Mouse (Mus musculus): ENCODE measurements at regions not wholly inside any gene's neighbourhood (a gene's known extent, or its start where the extent isn't known, plus 50 kb on each side); places are given as distances from the start of the nearest gene placed in this dataset.

DNA sequence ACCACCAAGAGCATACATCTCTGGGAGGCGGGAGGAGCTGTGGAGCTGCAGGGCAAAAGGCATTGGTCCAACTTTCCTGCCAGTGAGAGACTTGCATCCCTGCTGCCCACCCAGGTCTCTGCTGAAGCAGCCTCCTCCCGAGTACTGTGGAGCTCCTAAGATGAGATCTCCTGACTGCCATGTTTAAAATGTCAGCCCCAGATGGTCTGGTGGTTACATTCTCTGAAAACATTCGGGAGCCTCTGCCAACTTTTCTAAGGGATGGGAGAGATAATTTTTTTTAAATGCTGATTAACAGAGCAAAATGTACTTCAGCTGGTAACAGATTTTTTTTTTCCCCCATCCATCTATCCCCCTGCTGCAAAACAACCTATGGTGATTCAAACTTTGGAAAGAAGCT, 88.4 kb upstream of the Opcml start:
- Histone ChIP-seq H3K4me3 (ENCODE audit: low read length) (no peak overlapping the region), H3K36me3 (ENCODE audit: control insufficient read depth, insufficient read depth) (no peaks in the 10 kb centered on the region), H3K4me2 (ENCODE audit: low read depth, low read length) (no peak overlapping the region), H3K9me3 (replicated peaks; ENCODE audit: control insufficient read depth, low read length) (no peaks in the 10 kb centered on the region), H3K27ac (ENCODE audit: low read length) (no peak overlapping the region), H3K9ac (ENCODE audit: low read length) (no peak overlapping the region), H3K4me1 (ENCODE audit: control insufficient read depth, insufficient read depth, low read length) (0 out of 2 replicates have a peak, but pooled peaks cover 5% of the 10 kb centered on the region), H3K27me3 (ENCODE audit: control insufficient read depth, insufficient read depth, low read length) (no peaks in the 10 kb centered on the region; the same call in 1 of the 2 replicates)
- ATAC-seq (replicated peaks; ENCODE audit: extremely low read depth, insufficient read depth, low FRiP score): no peak
- WGBS: 63% methylated on average over 3 of the region's 3 CpGs

- Histone ChIP-seq H3K4me1 (ENCODE audit: control insufficient read depth, insufficient read depth, low read length) (0 out of 2 replicates have a peak, but pooled peaks cover 5% of the 10 kb centered on the region), H3K27ac (ENCODE audit: low read length) (no peak overlapping the region), H3K9me3 (replicated peaks; ENCODE audit: control insufficient read depth, low read length) (no peaks in the 10 kb centered on the region), H3K4me3 (ENCODE audit: low read length) (no peak overlapping the region), H3K27me3 (ENCODE audit: control insufficient read depth, insufficient read depth, low read length) (no peaks in the 10 kb centered on the region; the same call in 1 of the 2 replicates), H3K9ac (ENCODE audit: low read length) (no peak overlapping the region), H3K36me3 (ENCODE audit: control insufficient read depth, insufficient read depth) (no peaks in the 10 kb centered on the region), H3K4me2 (ENCODE audit: low read depth, low read length) (no peak overlapping the region)
- WGBS: 42% methylated on average over 5 of the region's 5 CpGs
- ATAC-seq (replicated peaks; ENCODE audit: extremely low read depth, insufficient read depth, low FRiP score): peak; percentile 75
Measured at GRCm38 (mm10) chr9:27704001-27704400, 86.6 kb upstream of the Opcml start.

GRCm38 (mm10) chr9:27723840-27724408, 66.7 kb upstream of the Opcml start:
- Histone ChIP-seq H3K36me3 (ENCODE audit: control insufficient read depth, insufficient read depth) (no peaks in the 10 kb centered on the region), H3K9ac (ENCODE audit: low read length) (no peak overlapping the region), H3K27ac (ENCODE audit: low read length) (no peak overlapping the region), H3K9me3 (replicated peaks; ENCODE audit: control insufficient read depth, low read length) (no peaks in the 10 kb centered on the region), H3K27me3 (ENCODE audit: control insufficient read depth, insufficient read depth, low read length) (no peaks in the 10 kb centered on the region), H3K4me2 (ENCODE audit: low read depth, low read length) (no peak overlapping the region), H3K4me3 (ENCODE audit: low read length) (no peak overlapping the region), H3K4me1 (ENCODE audit: control insufficient read depth, insufficient read depth, low read length) (peaks cover 3% of the 10 kb centered on the region; the same call in 1 of the 2 replicates)
- ATAC-seq (replicated peaks; ENCODE audit: extremely low read depth, insufficient read depth, low FRiP score): no peak
- WGBS: 70% methylated on average over 2 of the region's 2 CpGs

GRCm38 (mm10) chr9:27724576-27724975, 66.0 kb upstream of the Opcml start:
- Histone ChIP-seq H3K4me1 (ENCODE audit: control insufficient read depth, insufficient read depth, low read length) (peaks cover 3% of the 10 kb centered on the region; the same call in 1 of the 2 replicates), H3K9me3 (replicated peaks; ENCODE audit: control insufficient read depth, low read length) (no peaks in the 10 kb centered on the region), H3K4me2 (ENCODE audit: low read depth, low read length) (no peak overlapping the region), H3K27me3 (ENCODE audit: control insufficient read depth, insufficient read depth, low read length) (no peaks in the 10 kb centered on the region), H3K9ac (ENCODE audit: low read length) (no peak overlapping the region), H3K36me3 (ENCODE audit: control insufficient read depth, insufficient read depth) (no peaks in the 10 kb centered on the region), H3K27ac (ENCODE audit: low read length) (no peak overlapping the region), H3K4me3 (ENCODE audit: low read length) (no peak overlapping the region)
- WGBS: 60% methylated on average over 2 of the region's 2 CpGs
- ATAC-seq (replicated peaks; ENCODE audit: extremely low read depth, insufficient read depth, low FRiP score): no peak

GRCm38 (mm10) chr9:27728652-27729557, 61.7 kb upstream of the Opcml start:
- Histone ChIP-seq H3K36me3 (ENCODE audit: control insufficient read depth, insufficient read depth) (no peaks in the 10 kb centered on the region), H3K9me3 (replicated peaks; ENCODE audit: control insufficient read depth, low read length) (no peaks in the 10 kb centered on the region), H3K27me3 (ENCODE audit: control insufficient read depth, insufficient read depth, low read length) (no peaks in the 10 kb centered on the region), H3K27ac (ENCODE audit: low read length) (no peak overlapping the region), H3K4me2 (ENCODE audit: low read depth, low read length) (peak overlapping the region; percentile 36), H3K4me1 (ENCODE audit: control insufficient read depth, insufficient read depth, low read length) (peaks cover 3% of the 10 kb centered on the region; the same call in 1 of the 2 replicates), H3K9ac (ENCODE audit: low read length) (no peak overlapping the region), H3K4me3 (ENCODE audit: low read length) (peak overlapping the region; percentile 3; the same call in 1 of the 2 replicates)
- ATAC-seq (replicated peaks; ENCODE audit: extremely low read depth, insufficient read depth, low FRiP score): no peak; the same call in 1 of the 2 replicates
- WGBS: 11% methylated on average over 13 of the region's 13 CpGs

GRCm38 (mm10) chr9:27729558-27729889, 61.1 kb upstream of the Opcml start:
- Histone ChIP-seq H3K4me3 (ENCODE audit: low read length) (no peak overlapping the region), H3K4me2 (ENCODE audit: low read depth, low read length) (no peak overlapping the region), H3K4me1 (ENCODE audit: control insufficient read depth, insufficient read depth, low read length) (peaks cover 3% of the 10 kb centered on the region; the same call in 1 of the 2 replicates), H3K9ac (ENCODE audit: low read length) (no peak overlapping the region), H3K27ac (ENCODE audit: low read length) (no peak overlapping the region), H3K9me3 (replicated peaks; ENCODE audit: control insufficient read depth, low read length) (no peaks in the 10 kb centered on the region), H3K27me3 (ENCODE audit: control insufficient read depth, insufficient read depth, low read length) (no peaks in the 10 kb centered on the region), H3K36me3 (ENCODE audit: control insufficient read depth, insufficient read depth) (no peaks in the 10 kb centered on the region)
- 72% methylated on average over 1 of the region's 1 CpGs for WGBS
- ATAC-seq (replicated peaks; ENCODE audit: extremely low read depth, insufficient read depth, low FRiP score): no peak

DNA sequence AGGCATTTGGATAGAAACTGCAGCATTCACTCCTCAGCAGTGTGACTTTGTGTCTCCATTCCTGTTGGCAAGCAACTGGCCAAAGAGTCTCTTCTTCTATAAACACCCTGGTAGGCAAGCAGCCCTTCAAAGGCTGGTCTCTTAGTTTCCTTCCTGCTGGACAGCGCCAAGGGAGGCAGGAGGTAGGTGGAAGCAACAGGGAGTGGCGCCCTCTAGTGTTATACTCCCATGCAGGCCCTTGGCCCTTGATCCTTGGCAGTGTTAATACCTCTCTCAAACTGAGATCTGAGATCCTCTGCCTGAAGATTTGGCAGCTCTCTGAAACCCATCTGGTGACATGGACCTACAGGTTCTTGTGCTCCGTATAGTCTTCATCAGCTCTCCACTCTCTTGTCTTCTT, 51.3 kb upstream of the Opcml start:
- 15% methylated on average over 3 of the region's 3 CpGs for WGBS
- Histone ChIP-seq H3K9ac (ENCODE audit: low read length) (no peak overlapping the region), H3K4me3 (ENCODE audit: low read length) (no peak overlapping the region), H3K9me3 (replicated peaks; ENCODE audit: control insufficient read depth, low read length) (no peaks in the 10 kb centered on the region), H3K4me2 (ENCODE audit: low read depth, low read length) (no peak overlapping the region), H3K4me1 (ENCODE audit: control insufficient read depth, insufficient read depth, low read length) (no peaks in the 10 kb centered on the region), H3K36me3 (ENCODE audit: control insufficient read depth, insufficient read depth) (no peaks in the 10 kb centered on the region), H3K27me3 (ENCODE audit: control insufficient read depth, insufficient read depth, low read length) (no peaks in the 10 kb centered on the region), H3K27ac (ENCODE audit: low read length) (no peak overlapping the region)
- ATAC-seq (replicated peaks; ENCODE audit: extremely low read depth, insufficient read depth, low FRiP score): 0 out of 2 replicates have a peak, but pooled peaks have one; percentile 28
